Mouse (Mus musculus): ENCODE measurements around the gene 1700012B09Rik.

1700012B09Rik gene

DNA sequence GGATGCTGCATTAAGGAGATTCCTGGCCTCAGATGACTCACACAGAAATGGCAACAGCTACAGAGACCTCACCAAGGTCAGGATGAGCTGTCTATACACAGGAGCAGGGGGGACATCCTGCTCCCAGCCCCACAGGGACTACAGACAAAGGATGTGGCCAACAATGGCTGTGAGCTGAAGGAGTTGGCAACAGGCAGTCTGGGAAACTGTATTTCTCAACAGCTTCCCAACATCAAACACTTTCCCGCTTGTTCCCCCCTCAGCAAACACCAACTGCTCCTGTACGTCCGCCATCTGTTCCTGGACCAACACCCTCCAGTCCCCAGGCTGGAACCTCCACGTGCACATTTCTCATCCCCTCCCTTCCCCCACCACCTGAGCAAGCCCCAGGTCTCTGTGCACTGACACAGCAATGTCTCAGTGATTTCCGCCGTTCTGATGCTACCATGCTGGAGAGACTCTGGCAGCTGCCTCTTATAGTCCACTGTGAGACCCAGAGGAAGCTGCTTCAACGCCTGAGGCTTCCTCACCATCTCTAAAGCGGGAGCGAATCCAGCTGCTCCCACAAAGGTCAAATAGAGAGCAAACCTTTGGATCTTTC, 39.8 kb downstream of the 1700012B09Rik start:
- DNase-seq (ENCODE audit: low spot score in 2 of 2), result no peak

DNA sequence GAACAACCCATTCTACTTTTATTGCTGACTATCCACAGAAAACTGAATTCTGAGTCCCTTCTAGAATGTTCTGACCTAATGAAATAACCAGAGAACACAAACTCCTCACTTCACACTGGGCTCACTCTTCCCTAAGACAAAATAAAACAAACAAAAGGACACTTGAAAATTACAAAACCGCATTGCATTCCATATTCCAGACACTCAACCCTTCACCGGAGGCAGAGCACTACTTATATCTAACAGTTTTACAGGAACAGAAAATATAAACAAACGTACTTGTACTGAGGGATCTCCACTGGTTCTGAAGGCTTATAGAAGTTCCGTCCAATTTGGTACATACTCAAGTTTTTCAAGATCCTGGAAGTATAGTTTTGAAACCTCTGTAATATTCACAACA, 42.5 kb downstream of the 1700012B09Rik start:
- DNase-seq (ENCODE audit: low spot score in 2 of 2), result no peak

DNA sequence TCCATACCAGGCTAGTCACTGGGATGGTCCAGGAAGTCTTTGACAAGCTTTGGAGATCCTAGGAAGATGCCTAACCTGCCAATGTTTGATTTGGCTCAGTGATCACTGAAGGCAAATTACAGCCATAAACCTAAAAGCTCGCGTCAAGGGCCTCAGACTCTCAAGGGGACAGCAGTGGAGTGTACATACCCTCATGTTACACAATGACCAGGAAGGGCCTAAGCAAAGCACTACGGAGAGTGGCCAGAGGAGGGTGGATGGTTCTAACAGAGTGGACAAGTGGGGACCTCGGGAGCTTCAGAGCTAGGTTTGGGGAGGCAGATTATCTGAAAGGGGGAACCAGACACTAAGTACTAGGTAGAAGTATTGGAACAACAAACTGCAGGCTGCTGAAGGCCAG, 44.2 kb downstream of the 1700012B09Rik start:
- DNase-seq (ENCODE audit: low spot score in 2 of 2), result no peak

DNA sequence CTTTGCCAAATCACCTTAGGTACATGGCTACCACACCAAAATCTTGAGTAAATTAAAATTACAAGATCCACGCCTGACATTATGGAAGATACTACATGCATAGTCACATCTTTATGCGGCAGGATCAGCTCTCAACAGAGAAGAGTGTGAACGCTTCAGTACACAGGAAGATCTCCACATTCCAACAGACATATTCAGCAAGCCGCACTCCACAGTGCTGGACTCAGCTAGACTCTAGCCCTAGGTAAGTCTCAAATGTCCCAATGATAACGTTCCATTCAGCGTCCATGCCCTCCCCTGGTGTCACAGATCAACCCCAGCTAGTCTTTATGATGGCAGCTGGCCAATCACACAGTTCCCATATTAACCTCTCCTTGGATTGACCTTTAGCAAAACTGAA, 44.8 kb downstream of the 1700012B09Rik start:
- DNase-seq (ENCODE audit: low spot score in 2 of 2), result no peak

DNA sequence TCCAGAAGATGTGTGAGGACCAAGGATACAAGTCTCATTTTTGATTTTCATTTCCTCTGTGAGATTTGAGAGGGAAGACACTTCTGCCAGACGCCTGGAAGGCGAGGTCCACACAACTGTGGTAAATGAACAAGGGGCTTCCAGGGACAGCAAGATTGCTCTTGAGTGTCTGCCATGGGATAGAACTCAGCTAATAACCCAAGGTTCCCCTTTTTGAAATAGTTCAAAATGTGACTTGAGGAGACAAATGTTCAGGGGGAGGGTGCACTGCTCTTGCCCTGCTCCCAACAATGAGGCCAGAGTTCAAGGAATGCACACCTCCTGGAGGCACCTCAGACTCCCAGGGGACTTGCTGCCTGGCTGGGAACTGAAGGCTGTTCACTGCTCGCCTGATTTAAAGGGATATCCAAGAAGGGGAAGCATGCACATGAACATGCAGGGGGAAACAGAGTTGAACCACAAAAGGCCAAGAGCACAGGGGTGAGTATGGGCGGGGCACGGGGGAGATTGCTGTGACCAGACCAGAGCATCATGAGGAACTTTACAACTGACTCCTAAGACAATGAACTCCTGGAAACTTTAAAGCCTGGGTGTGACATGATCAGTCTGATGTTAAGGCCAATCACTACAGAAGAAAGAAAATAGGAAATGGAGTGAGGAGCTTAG, 45.9 kb downstream of the 1700012B09Rik start:
- DNase-seq (ENCODE audit: low spot score in 2 of 2), result no peak

DNA sequence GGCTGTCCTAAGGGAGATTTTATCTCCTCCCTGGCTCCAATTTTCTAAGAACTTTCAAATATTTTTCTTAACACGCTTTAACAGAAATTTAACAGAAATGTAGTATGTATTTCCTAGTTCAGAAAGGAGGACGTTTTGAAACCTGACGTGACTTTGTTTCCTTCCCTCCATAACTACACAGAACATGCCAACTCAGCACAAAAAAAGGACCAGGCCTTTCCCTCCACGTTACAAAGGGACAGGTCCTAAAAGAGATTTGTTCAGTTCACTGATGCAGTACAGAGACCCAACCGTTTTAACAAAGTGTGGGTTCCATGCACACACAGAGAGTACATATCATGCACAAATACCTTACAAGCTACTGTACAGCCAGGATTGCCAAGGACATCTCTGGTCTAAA, 49.2 kb downstream of the 1700012B09Rik start:
- DNase-seq (ENCODE audit: low spot score in 2 of 2), result no peak

DNA sequence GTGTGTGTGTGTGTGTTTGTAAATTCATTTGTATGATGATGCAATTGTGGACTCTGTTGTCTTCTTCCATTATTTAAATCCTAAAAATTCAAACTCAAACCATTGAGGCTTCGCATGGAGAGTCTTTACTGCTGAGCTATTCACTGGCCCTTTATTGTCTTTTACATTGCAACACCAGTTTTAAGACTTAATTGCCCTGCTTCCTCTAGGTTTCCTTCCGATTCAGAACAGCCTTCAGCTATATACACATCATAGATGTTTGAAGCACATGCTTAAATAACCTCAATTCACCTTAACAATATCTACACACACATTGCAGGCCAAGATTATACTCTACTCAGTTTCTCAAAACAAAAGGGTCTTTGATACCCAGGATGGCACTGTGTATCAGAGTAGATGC, 50.4 kb downstream of the 1700012B09Rik start:
- DNase-seq (ENCODE audit: low spot score in 2 of 2), result no peak

DNA sequence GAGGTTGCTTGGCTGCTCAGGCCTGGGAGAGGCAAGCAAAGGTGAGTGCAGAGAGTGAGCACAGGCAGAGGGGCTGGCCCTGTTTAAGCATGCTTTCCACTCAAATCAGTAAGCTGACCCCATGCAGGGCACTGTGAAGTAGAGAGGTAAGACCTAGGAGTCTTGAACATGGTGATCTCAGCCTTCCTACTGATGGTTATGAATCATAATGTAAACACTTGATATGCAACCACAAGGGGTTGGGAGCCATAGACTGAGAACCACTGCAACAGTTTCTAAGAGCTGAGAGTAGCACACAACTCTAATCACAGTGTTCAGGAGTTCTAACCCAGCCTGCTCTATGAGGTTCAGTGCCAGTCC, 52.5 kb downstream of the 1700012B09Rik start:
- no peak for DNase-seq (ENCODE audit: low spot score in 2 of 2)

DNA sequence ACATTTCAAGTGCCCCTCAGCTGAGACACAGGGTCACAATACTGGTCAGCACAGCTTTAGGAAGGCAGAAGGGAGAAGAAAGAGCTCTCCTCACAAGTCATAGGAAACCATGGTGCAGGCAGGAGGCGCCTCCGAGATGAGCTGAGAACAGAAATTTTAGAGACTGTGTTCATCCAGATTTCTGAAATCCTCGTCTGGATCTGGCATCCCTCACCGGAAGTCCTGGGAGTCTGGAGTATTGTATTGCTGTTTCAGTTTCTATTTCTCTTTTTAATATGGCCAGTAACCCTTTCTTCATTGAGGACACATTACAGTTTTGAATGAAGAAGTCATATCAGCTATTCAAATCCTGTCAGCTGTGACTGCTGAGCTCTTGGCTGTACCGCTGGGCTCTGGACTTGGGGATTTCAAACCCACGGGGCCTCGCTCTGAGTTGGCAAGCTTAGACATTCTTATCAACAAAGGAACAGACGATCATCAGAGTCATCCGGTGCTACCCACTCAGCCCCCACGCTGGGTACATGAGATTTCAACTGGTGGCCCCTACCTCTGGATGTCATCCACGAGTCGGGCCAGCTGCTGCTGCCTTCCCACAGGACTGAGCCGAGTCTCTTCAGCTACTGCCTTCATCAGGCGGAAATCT, 53.0 kb downstream of the 1700012B09Rik start:
- DNase-seq (ENCODE audit: low spot score in 2 of 2), result no peak

DNA sequence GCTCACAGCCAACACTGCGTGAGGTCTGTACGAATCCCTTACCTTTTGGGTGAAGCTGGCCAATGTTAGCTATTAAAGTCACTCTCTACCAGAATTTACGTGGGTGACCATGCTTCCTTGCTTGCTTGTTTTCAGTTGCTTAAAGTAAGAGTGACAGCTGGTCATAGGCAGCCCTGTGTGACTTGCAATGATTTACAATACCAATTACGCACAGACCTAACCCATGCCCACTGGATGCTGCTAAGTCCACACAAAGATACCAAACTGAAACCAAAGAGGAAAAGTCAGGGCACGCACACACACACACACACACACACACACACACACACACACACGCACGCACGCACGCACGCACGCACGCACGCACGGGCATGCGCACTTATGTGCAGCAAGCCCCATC, 55.6 kb downstream of the 1700012B09Rik start:
- no peak for DNase-seq (ENCODE audit: low spot score in 2 of 2)

DNA sequence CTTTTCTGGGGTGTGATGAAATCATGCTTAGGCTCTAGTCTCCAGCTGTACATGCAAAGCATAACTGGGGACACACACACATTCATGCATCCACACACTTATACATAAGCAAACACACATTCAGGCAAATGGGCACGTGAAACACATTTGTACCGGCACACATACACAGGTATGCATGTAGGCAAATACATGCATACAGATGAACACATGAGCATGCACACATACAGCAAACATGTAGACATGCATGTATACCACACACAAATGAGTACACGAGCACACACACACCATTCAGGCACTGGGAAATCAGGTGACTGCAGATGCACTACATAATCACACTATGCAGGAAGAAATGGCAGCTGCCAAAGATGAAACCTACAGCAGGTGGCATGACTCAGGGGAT, 59.9 kb downstream of the 1700012B09Rik start:
- DNase-seq (ENCODE audit: low spot score in 2 of 2), result no peak

Data from frontal cortex, postnatal 36 days (tissue).